Mouse (Mus musculus) bone marrow, adult 2 months (tissue): ENCODE results near the gene Tcf25. TPM values are rescaled to one million over a fixed set of nuclear protein-coding genes. Genes with fewer than 3 reads are reported as not detected.

Source experiments
- H3K27ac ChIP-seq: fragments of 200-500 bp; 2 replicates; pipeline ENCODE4 v1.5.1; 2012; ENCODE audit warnings: low read depth, mild to moderate bottlenecking, control low read depth, inconsistent platforms, low read length; ENCODE audit not compliant: control insufficient read depth, poor library complexity, insufficient read depth
- H3K4me1 ChIP-seq: fragments of 200-500 bp; 2 replicates; pipeline ENCODE4 v1.6.1; 2011; ENCODE audit warnings: low read length; ENCODE audit not compliant: control insufficient read depth, insufficient read depth
- H3K4me3 ChIP-seq: fragments of 200-500 bp; replicated peaks from 2 replicates; pipeline ENCODE3; 2011; ENCODE audit warnings: mild to moderate bottlenecking, low read depth, low read length, control low read depth; ENCODE audit not compliant: control insufficient read depth
- CTCF ChIP-seq: fragments of 200-500 bp; IDR thresholded peaks from 2 replicates; pipeline ENCODE4 v1.5.1; 2011; ENCODE audit warnings: low read length, control low read depth; ENCODE audit not compliant: control insufficient read depth, insufficient read depth
- POLR2A ChIP-seq: fragments of 200-500 bp; IDR thresholded peaks from 2 replicates; pipeline ENCODE4 v1.6.1; 2011; ENCODE audit warnings: low read depth, mild to moderate bottlenecking, control low read depth, low read length, borderline replicate concordance; ENCODE audit not compliant: control insufficient read depth
- WGBS: fragments of 180-500 bp; shearing (Covaris S2); methylation state at CpG from one replicate; pipeline ENCODE4 v1.1.7; 2018; 5-methylcytosine and 5-hydroxymethylcytosine counted together
- polyA plus RNA-seq: library from polyadenylated mRNA; stranded (reverse); fragments of >200 nt; gene quantifications from 2 replicates; pipeline ENCODE4 v1.2.4, GENCODE M21; 2011; ENCODE audit warnings: low replicate concordance; ENCODE audit not compliant: missing spikeins, insufficient read depth, insufficient read length

Gene Tcf25
- polyA plus RNA-seq, 1 experiment: 310 TPM

DNA sequence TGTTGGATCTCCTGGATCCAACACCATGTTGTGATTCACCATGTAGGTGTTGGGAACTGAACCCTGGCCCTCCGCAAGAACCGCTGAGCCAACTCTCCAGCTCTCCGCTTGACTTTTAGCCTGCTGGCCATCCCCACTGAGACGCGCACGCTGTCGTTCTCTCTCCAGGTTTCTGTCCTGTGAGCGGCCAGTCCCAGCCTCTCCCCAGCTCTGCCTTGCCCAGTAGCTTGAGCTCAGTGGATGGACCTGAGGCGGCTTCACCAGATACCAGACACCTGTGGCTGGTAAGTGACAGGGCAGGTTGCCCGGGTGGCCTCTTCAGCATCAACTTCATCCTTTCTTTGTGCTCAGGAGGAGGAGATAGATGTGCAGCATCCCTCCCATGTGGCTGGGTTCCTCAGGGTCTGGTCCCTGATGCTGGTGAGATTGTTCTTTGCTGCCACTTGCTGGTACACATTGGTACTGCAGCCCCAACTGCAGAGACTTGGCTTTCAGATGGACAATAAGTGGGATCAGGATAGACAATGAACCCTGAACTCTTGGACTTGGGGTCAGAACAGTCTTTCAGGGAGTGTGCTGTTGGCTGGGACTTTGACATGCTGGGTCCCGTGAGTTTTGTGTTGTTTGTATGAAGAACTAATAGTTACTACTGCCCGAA lies 12.3 kb upstream of the Tcf25 start:
- TF ChIP-seq CTCF: peak; percentile 90
- TF ChIP-seq POLR2A: no peak
- Histone ChIP-seq H3K4me3 (no peak overlapping the region), H3K4me1 (no peaks in the 10 kb centered on the region), H3K27ac (no peak overlapping the region)
- WGBS: 60% methylated on average over 12 of the region's 12 CpGs

DNA sequence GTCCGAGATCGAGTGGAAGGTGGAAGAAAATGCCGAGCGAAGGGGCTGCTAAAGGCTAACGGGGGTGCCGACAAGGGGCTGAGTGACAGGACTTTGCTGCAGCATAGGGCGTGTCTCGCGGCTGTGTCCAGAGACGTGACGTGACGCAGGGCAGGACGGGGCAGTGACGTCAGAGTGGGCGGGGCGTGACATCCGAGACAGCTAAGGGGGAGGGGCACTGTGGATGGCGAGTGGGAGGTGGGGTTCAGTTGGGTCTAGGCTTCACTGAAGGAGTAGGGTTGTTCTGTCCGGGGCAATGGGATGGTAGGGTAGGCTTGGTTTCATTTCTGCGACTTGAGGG lies 656 bp downstream of the Tcf25 start:
- peak overlapping the region; percentile 93 for H3K27ac ChIP-seq
- peak overlapping the region; percentile 88 for H3K4me3 ChIP-seq
- no peaks in the 10 kb centered on the region; the same call in 1 of the 2 replicates for H3K4me1 ChIP-seq
- WGBS: under 1% methylated on average over 20 of the region's 20 CpGs
- TF ChIP-seq POLR2A (peak; percentile 71), CTCF (no peak)

DNA sequence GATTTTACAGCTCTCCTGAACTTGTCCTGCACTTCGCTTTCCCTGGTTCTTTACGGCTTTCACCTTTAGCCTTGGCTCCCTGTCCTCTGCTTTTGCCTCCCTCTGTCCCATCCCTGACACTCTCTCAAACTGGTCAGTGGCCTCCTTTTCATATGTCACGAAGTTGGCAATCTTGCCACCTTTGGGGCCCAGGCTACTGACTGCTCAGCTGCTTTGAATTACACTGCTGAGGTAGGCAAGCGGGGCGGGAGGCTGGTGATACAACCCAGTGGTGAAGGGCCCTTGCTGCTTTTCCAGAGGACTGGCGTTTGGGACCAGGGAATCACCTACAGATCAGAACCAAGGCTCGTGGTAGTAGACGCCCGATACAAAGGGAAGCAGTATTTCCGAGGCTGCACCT lies 2.1 kb downstream of the Tcf25 start:
- 87% methylated on average over 10 of the region's 10 CpGs for WGBS
- no peak for TF ChIP-seq POLR2A
- TF ChIP-seq CTCF: no peak

DNA sequence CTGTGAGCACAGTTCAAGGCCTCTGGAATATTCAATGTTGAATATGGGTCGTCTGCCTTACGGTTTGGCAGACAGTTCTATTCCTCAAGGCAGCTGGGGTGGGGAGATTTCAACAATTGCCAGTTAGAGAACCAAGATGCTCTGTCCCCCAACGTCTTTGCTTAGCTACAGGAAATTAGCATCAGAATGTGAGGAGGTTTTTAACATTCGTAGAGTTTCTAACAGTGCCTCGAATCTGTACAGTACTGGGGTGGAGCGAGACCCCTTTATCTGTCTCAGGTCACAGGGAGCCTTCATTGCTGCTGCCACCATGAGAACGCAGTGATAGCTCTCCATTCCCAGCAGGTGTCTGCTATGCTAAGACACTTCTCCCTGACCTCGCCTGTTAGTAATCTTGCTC lies 2.6 kb downstream of the Tcf25 start:
- H3K4me1 ChIP-seq: no peaks in the 10 kb centered on the region; the same call in 1 of the 2 replicates
- no peak overlapping the region for H3K4me3 ChIP-seq
- H3K27ac ChIP-seq: no peak overlapping the region
- WGBS: 74% methylated on average over 8 of the region's 8 CpGs
- TF ChIP-seq CTCF (no peak), POLR2A (no peak)

More for the DNA sequence above, 2.1 kb downstream of the Tcf25 start:
- Histone ChIP-seq H3K27ac (no peak overlapping the region), H3K4me1 (no peaks in the 10 kb centered on the region; the same call in 1 of the 2 replicates), H3K4me3 (no peak overlapping the region)

DNA sequence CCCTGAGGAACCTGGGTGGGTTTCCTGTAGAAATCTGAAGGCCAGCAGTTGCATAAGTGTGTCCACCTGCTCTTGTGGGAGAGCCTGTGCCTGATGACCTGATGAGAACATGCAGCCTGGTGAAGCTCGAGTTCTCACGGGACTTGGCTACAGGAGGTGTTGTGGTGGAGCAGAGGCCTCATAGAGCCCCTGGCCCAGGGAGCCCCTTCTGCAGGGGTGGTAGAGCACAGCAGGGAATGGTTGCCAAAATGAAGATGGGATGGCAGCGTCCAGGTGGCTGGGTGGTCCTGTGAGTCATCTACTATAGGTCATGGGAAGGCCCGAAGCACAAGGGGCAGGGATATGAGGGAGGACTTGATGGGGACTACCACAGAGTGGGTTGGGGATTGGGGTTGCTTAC lies 8.2 kb downstream of the Tcf25 start:
- Histone ChIP-seq H3K4me3 (no peak overlapping the region), H3K27ac (no peak overlapping the region), H3K4me1 (no peaks in the 10 kb centered on the region)
- 91% methylated on average over 4 of the region's 4 CpGs for WGBS
- TF ChIP-seq CTCF: no peak
- TF ChIP-seq POLR2A: no peak

DNA sequence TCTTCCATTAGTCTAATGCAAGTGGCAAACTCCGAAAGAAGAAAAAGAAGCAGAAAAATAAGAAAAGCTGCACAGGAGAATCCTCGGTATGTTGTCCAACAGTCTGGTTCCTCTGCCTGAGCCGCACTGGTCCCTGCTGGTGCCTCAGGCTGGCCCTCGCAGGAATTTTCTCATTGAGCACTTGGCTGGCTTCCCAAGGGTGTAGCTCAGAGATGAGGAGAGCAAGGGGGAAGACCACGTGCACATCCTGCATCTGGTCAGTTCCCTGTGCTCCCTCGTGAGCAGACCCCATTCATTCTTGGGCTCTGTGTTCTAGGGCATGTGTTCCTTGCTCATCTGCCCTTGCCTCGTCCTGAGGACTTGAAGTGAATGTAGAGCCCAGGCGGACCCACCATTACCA lies 9.0 kb downstream of the Tcf25 start:
- TF ChIP-seq POLR2A (no peak), CTCF (no peak)
- WGBS: 79% methylated on average over 8 of the region's 8 CpGs

DNA sequence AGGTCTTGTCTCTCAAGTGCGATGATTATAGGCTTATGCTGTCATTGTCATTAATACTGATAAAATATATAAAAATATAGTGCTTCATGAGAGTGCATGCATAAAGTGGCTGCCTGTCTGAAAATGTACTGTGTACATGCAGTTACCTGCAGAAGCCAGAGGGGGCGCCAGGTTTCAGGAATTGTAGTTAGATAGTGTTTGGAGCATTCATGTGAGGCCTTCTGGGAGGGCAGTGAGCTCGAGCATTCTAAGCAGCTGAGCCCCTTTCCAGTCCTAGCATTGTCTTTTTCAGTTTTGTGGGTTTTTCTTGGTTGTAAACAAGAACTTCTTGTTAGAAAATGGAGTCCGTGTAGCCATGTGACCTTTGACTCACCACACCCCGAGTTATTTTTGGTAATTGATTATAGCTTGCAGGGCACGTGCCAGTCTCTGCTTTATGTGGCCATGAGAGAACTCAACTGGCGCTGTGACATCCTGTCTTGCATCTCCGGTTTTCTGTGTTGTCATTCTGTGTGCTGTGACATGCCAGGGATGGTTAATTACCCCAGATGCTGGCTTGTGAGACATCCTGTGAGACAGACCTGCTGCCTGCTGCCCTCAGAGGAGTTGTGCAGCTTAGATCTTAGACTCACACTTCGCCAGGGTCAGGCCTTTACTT lies 11.5 kb downstream of the Tcf25 start:
- TF ChIP-seq CTCF (peak; percentile 18; the same call in 1 of the 2 replicates), POLR2A (no peak)
- Histone ChIP-seq H3K4me3 (no peak overlapping the region), H3K4me1 (no peaks in the 10 kb centered on the region), H3K27ac (no peak overlapping the region)
- 66% methylated on average over 9 of the region's 9 CpGs for whole genome bisulfite sequencing

More for the DNA sequence above, 9.0 kb downstream of the Tcf25 start:
- H3K27ac ChIP-seq: no peak overlapping the region
- H3K4me1 ChIP-seq: no peaks in the 10 kb centered on the region
- no peak overlapping the region for H3K4me3 ChIP-seq

DNA sequence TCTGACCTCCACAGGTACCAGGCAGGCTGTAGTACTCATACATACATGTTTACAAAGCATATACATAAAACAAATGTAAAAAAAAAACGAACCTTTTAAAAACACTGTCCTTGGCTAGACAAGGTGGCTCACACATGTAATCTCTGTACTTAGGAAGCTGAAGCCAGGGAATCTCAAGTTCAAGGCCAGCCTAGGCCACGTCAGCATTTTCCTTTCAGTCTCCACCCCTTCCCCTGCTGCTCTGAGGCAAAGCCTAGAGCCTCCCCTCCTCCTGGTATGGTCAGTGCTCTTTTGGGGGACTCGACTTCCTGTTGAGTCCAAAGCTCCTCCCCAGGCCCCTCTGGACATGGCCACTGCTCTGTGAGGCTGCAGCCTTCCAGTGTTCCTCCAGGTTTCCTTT lies 13.5 kb downstream of the Tcf25 start:
- 84% methylated on average over 3 of the region's 3 CpGs for WGBS
- TF ChIP-seq CTCF: no peak
- no peak for TF ChIP-seq POLR2A
- Histone ChIP-seq H3K4me1 (no peaks in the 10 kb centered on the region), H3K4me3 (no peak overlapping the region), H3K27ac (no peak overlapping the region)
